Mouse (Mus musculus): Measurements from ENCODE around the gene Olfr906.

DNA sequence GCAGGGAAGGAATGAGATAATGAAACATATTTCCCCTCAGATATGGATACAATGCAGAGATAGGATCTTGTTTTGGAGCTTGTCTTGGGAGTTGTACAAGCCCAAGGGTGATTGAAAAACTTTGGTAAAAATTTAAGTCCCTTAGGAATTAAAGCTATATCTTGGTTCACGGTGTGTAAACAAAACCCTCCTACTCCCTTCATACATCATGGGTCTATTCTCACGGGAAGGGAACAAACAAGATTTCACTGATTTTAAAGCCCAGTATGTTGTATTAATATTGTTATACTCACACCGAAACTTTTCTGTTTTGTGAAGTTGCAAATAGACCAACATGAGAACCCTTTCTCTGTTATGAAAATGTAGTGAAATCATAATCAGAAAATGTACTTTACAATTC, at the start of gene Olfr906:
- no peak for TF ChIP-seq CTCF (conservative IDR thresholded peaks at IDR 0.05 in 1 of 2, IDR thresholded peaks at IDR 0.05 in 1 of 2; ENCODE audit: low read depth in 2 of 2, low read length in 2 of 2)
- TF ChIP-seq E2F4 (IDR thresholded peaks at IDR 0.05; ENCODE audit: insufficient replicate concordance, low read depth, low read length) = no peak
- no peak for TF ChIP-seq MAX (IDR thresholded peaks at IDR 0.05; ENCODE audit: low read length)
- TF ChIP-seq SMC3 (IDR thresholded peaks at IDR 0.05; ENCODE audit: low read depth, low read length) = no peak
- TF ChIP-seq EP300 (IDR thresholded peaks at IDR 0.05; ENCODE audit: low read length) = no peak
- no peak for TF ChIP-seq TCF12 (IDR thresholded peaks at IDR 0.05; ENCODE audit: low read depth, low read length)
- no peak for TF ChIP-seq NRF1 (IDR thresholded peaks at IDR 0.05; ENCODE audit: low read depth, low read length)
- no peak for TF ChIP-seq ZC3H11A (IDR thresholded peaks at IDR 0.05; ENCODE audit: low read depth, low read length)
- TF ChIP-seq HCFC1 (IDR thresholded peaks at IDR 0.05; ENCODE audit: low read depth, low read length) = no peak
- no peak for TF ChIP-seq POLR2AphosphoS2 (IDR thresholded peaks at IDR 0.05; ENCODE audit: low read depth, low read length)
- TF ChIP-seq POLR2A (IDR thresholded peaks at IDR 0.05; ENCODE audit: low read depth, low read length) = no peak
- TF ChIP-seq MEF2A (IDR thresholded peaks at IDR 0.05; ENCODE audit: borderline replicate concordance, low read depth, low read length) = no peak

Data from CH12.LX (cell line).